Mouse (Mus musculus): ENCODE measurements around the gene 2300009A05Rik. TPM values are rescaled to one million over a fixed set of nuclear protein-coding genes. Genes with fewer than 3 reads are reported as not detected.

Gene 2300009A05Rik
- polyA plus RNA-seq, 1 experiment from 2014 or later, result 38.5 TPM

- Histone ChIP-seq H3K4me1 (replicated peaks; ENCODE audit: control insufficient read depth, insufficient read depth, low read length) (peaks cover 5% of the 10 kb centered on the region; the same call in 1 of the 2 replicates), H3K9ac (ENCODE audit: low read length) (no peak overlapping the region), H3K36me3 (ENCODE audit: control insufficient read depth, insufficient read depth, low read length) (no peaks in the 10 kb centered on the region), H3K9me3 (ENCODE audit: control insufficient read depth, low read length) (no peaks in the 10 kb centered on the region), H3K4me3 (ENCODE audit: low read length) (no peak overlapping the region), H3K27ac (ENCODE audit: low read length) (no peak overlapping the region), H3K4me2 (ENCODE audit: low read depth, low read length) (no peak overlapping the region), H3K27me3 (ENCODE audit: control insufficient read depth, insufficient read depth, low read depth, low read length) (no peaks in the 10 kb centered on the region)
- WGBS, result 86% methylated on average over 4 of the region's 4 CpGs
- ATAC-seq (ENCODE audit: low read depth), result no peak
Measured at GRCm38 (mm10) chr9:63382761-63383160, 16.3 kb downstream of the 2300009A05Rik start.

DNA sequence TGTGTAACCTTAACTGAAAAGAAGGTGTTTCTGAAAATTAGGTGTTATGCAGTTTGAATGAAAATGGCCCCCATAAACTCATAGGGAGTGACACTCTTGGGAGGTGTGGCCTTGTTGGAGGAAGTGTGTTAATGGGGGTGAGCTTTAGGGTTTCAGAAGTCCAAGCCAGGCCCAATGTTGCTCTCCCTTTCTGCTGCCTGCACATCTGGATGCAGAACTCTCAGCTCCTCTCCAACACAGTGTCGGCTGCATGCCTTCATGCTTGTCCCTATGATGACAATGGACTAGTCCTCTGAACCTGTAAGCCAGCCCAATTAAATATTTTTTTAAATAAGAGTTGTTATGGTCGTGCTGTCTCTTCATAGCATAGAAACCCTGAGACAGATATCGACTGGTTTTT, 18.7 kb downstream of the 2300009A05Rik start:
- Histone ChIP-seq H3K9ac (ENCODE audit: low read length) (no peak overlapping the region), H3K4me3 (ENCODE audit: low read length) (no peak overlapping the region), H3K4me1 (replicated peaks; ENCODE audit: control insufficient read depth, insufficient read depth, low read length) (peaks cover 19% of the 10 kb centered on the region), H3K9me3 (ENCODE audit: control insufficient read depth, low read length) (no peaks in the 10 kb centered on the region), H3K4me2 (ENCODE audit: low read depth, low read length) (no peak overlapping the region), H3K36me3 (ENCODE audit: control insufficient read depth, insufficient read depth, low read length) (no peaks in the 10 kb centered on the region), H3K27me3 (ENCODE audit: control insufficient read depth, insufficient read depth, low read depth, low read length) (no peaks in the 10 kb centered on the region), H3K27ac (ENCODE audit: low read length) (no peak overlapping the region)
- ATAC-seq (ENCODE audit: low read depth), result no peak
- WGBS, result 77% methylated on average over 3 of the region's 3 CpGs

DNA sequence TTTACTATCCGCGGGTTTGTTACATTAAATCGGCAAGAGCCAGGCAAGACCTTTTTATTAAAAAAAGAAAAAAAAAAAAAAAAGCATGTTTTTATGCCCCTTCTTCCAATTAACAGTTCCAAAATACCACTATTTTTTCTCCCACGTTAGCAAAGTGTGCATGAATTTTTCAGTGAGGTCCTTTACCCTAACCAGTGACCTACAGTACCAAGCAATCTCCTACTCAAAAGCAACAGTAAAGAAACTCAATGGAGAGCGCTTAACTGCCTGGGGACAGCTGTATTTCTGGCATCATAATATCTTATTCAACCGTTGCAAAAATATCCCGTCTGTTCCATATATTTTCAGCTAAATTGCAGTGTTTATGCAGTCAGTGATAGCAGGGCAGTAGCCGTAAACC, 20.9 kb downstream of the 2300009A05Rik start:
- no peaks in the 10 kb centered on the region for H3K9me3 ChIP-seq (ENCODE audit: control insufficient read depth, low read length)

GRCm38 (mm10) chr9:63377270-63378142, 21.5 kb downstream of the 2300009A05Rik start, which contains the start of gene Map2k5:
Gene Map2k5, minus strand, starts transcription at chr9:63377902.
- H3K4me1 ChIP-seq (replicated peaks; ENCODE audit: control insufficient read depth, insufficient read depth, low read length), result peaks cover 24% of the 10 kb centered on the region
- ATAC-seq (ENCODE audit: low read depth), result peak; percentile 95

More for the DNA sequence above, 20.9 kb downstream of the 2300009A05Rik start:
- 12% methylated on average over 8 of the region's 8 CpGs for WGBS
- H3K9ac ChIP-seq (ENCODE audit: low read length), result peak overlapping the region; percentile 88
- H3K27ac ChIP-seq (ENCODE audit: low read length), result no peak overlapping the region; the same call in 1 of the 2 replicates
- peak overlapping the region; percentile 63 for H3K4me2 ChIP-seq (ENCODE audit: low read depth, low read length)
- H3K4me1 ChIP-seq (replicated peaks; ENCODE audit: control insufficient read depth, insufficient read depth, low read length), result peaks cover 24% of the 10 kb centered on the region
- H3K36me3 ChIP-seq (ENCODE audit: control insufficient read depth, insufficient read depth, low read length), result no peaks in the 10 kb centered on the region; the same call in 1 of the 2 replicates
- H3K27me3 ChIP-seq (ENCODE audit: control insufficient read depth, insufficient read depth, low read depth, low read length), result no peaks in the 10 kb centered on the region
- no peak for ATAC-seq (ENCODE audit: low read depth)
- peak overlapping the region; percentile 75 for H3K4me3 ChIP-seq (ENCODE audit: low read length)

GRCm38 (mm10) chr9:63373315-63373714, 25.7 kb downstream of the 2300009A05Rik start:
- Histone ChIP-seq H3K9ac (ENCODE audit: low read length) (no peak overlapping the region), H3K27me3 (ENCODE audit: control insufficient read depth, insufficient read depth, low read depth, low read length) (no peaks in the 10 kb centered on the region), H3K27ac (ENCODE audit: low read length) (no peak overlapping the region), H3K9me3 (ENCODE audit: control insufficient read depth, low read length) (no peaks in the 10 kb centered on the region), H3K36me3 (ENCODE audit: control insufficient read depth, insufficient read depth, low read length) (peaks cover 5% of the 10 kb centered on the region), H3K4me2 (ENCODE audit: low read depth, low read length) (no peak overlapping the region), H3K4me3 (ENCODE audit: low read length) (no peak overlapping the region), H3K4me1 (replicated peaks; ENCODE audit: control insufficient read depth, insufficient read depth, low read length) (peaks cover 20% of the 10 kb centered on the region)
- no peak for ATAC-seq (ENCODE audit: low read depth)
- WGBS, result 63% methylated on average over 2 of the region's 2 CpGs

More at GRCm38 (mm10) chr9:63377270-63378142, 21.5 kb downstream of the 2300009A05Rik start, which contains the start of gene Map2k5:
- H3K9ac ChIP-seq (ENCODE audit: low read length), result peak within 1 kb of the TSS; percentile 88
- peak within 1 kb of the TSS; percentile 43 for H3K27ac ChIP-seq (ENCODE audit: low read length)
- no peaks in the 10 kb centered on the region; the same call in 1 of the 2 replicates for H3K36me3 ChIP-seq (ENCODE audit: control insufficient read depth, insufficient read depth, low read length)
- H3K4me3 ChIP-seq (ENCODE audit: low read length), result peak within 1 kb of the TSS; percentile 75
- H3K27me3 ChIP-seq (ENCODE audit: control insufficient read depth, insufficient read depth, low read depth, low read length), result no peaks in the 10 kb centered on the region
- peak within 1 kb of the TSS; percentile 89 for H3K4me2 ChIP-seq (ENCODE audit: low read depth, low read length)
- WGBS, result 1% methylated on average over 56 of the region's 58 CpGs
- no peaks in the 10 kb centered on the region for H3K9me3 ChIP-seq (ENCODE audit: control insufficient read depth, low read length)

DNA sequence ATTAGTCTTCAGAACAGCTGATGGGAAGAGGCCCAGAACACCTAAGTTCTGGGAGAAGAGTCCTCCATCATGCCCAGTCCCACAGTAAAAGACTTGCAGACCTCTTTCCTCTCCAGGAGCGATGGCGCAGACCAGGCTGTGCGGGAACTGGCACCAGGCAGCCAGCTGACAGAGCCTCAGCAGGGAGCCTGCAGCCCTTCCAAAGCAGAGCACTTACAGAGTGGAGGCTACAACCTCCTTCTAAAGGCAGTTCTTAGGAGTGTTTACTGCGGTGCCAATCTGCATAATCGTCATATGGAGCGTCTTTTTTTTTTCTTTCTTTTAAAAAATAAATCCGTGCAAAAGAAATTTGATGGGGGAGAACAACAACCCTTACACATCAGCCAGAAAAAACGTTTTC, 26.5 kb downstream of the 2300009A05Rik start:
- peaks cover 5% of the 10 kb centered on the region for H3K36me3 ChIP-seq (ENCODE audit: control insufficient read depth, insufficient read depth, low read length)
- peaks cover 19% of the 10 kb centered on the region for H3K4me1 ChIP-seq (replicated peaks; ENCODE audit: control insufficient read depth, insufficient read depth, low read length)
- no peak overlapping the region for H3K4me3 ChIP-seq (ENCODE audit: low read length)
- H3K9ac ChIP-seq (ENCODE audit: low read length), result no peak overlapping the region
- no peak for ATAC-seq (ENCODE audit: low read depth)
- H3K9me3 ChIP-seq (ENCODE audit: control insufficient read depth, low read length), result no peaks in the 10 kb centered on the region
- H3K27ac ChIP-seq (ENCODE audit: low read length), result no peak overlapping the region
- H3K27me3 ChIP-seq (ENCODE audit: control insufficient read depth, insufficient read depth, low read depth, low read length), result no peaks in the 10 kb centered on the region
- H3K4me2 ChIP-seq (ENCODE audit: low read depth, low read length), result no peak overlapping the region
- 77% methylated on average over 8 of the region's 8 CpGs for WGBS

DNA sequence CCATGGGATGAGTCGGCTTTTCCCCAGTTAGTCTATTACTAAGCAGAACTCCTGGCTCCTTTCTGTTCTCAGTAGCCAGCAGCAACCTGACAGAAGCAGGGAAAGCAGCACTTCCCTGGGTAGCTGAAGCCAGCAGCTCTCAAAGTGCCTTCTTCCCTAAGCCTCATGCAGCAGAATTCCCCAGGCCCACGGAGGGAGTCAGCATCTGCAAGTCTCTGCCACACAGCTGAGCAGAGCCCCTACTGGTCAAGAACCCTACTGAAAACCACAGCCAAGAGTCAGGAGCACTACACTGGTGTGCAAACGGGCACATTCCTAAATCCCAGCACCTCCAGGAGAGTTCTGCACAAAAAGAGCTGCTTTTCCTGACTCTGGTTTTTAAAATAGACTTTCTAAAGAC, 38.6 kb downstream of the 2300009A05Rik start:
- no peaks in the 10 kb centered on the region for H3K4me1 ChIP-seq (replicated peaks; ENCODE audit: control insufficient read depth, insufficient read depth, low read length)
- peaks cover 2% of the 10 kb centered on the region; the same call in 1 of the 2 replicates for H3K36me3 ChIP-seq (ENCODE audit: control insufficient read depth, insufficient read depth, low read length)
- H3K27ac ChIP-seq (ENCODE audit: low read length), result no peak overlapping the region
- no peak for ATAC-seq (ENCODE audit: low read depth)
- 55% methylated on average over 3 of the region's 3 CpGs for WGBS
- H3K27me3 ChIP-seq (ENCODE audit: control insufficient read depth, insufficient read depth, low read depth, low read length), result no peaks in the 10 kb centered on the region
- H3K9me3 ChIP-seq (ENCODE audit: control insufficient read depth, low read length), result no peaks in the 10 kb centered on the region
- H3K9ac ChIP-seq (ENCODE audit: low read length), result no peak overlapping the region
- H3K4me3 ChIP-seq (ENCODE audit: low read length), result no peak overlapping the region
- no peak overlapping the region for H3K4me2 ChIP-seq (ENCODE audit: low read depth, low read length)

GRCm38 (mm10) chr9:63359016-63359415, 40.0 kb downstream of the 2300009A05Rik start:
- 81% methylated on average over 5 of the region's 5 CpGs for WGBS

GRCm38 (mm10) chr9:63356721-63357120, 42.3 kb downstream of the 2300009A05Rik start:
- H3K27ac ChIP-seq (ENCODE audit: low read length), result no peak overlapping the region
- no peak for ATAC-seq (ENCODE audit: low read depth)
- H3K9me3 ChIP-seq (ENCODE audit: control insufficient read depth, low read length), result no peaks in the 10 kb centered on the region
- H3K4me1 ChIP-seq (replicated peaks; ENCODE audit: control insufficient read depth, insufficient read depth, low read length), result no peaks in the 10 kb centered on the region
- H3K27me3 ChIP-seq (ENCODE audit: control insufficient read depth, insufficient read depth, low read depth, low read length), result no peaks in the 10 kb centered on the region
- H3K36me3 ChIP-seq (ENCODE audit: control insufficient read depth, insufficient read depth, low read length), result no peaks in the 10 kb centered on the region
- WGBS, result 79% methylated on average over 4 of the region's 4 CpGs
- H3K4me2 ChIP-seq (ENCODE audit: low read depth, low read length), result no peak overlapping the region
- H3K9ac ChIP-seq (ENCODE audit: low read length), result no peak overlapping the region
- no peak overlapping the region for H3K4me3 ChIP-seq (ENCODE audit: low read length)

More at GRCm38 (mm10) chr9:63359016-63359415, 40.0 kb downstream of the 2300009A05Rik start:
- H3K36me3 ChIP-seq (ENCODE audit: control insufficient read depth, insufficient read depth, low read length), result no peaks in the 10 kb centered on the region
- no peak overlapping the region for H3K27ac ChIP-seq (ENCODE audit: low read length)
- no peaks in the 10 kb centered on the region for H3K9me3 ChIP-seq (ENCODE audit: control insufficient read depth, low read length)
- no peak overlapping the region for H3K4me2 ChIP-seq (ENCODE audit: low read depth, low read length)
- H3K9ac ChIP-seq (ENCODE audit: low read length), result no peak overlapping the region
- no peaks in the 10 kb centered on the region for H3K27me3 ChIP-seq (ENCODE audit: control insufficient read depth, insufficient read depth, low read depth, low read length)
- no peak overlapping the region for H3K4me3 ChIP-seq (ENCODE audit: low read length)
- no peak for ATAC-seq (ENCODE audit: low read depth)
- no peaks in the 10 kb centered on the region for H3K4me1 ChIP-seq (replicated peaks; ENCODE audit: control insufficient read depth, insufficient read depth, low read length)
